Mouse (Mus musculus): ENCODE data around the gene Itgam.
A peak's percentile ranks its signal among the peaks of the same experiment; 100 is the strongest.

Itgam gene

GRCm38 (mm10) chr7:128056917-128057444 lies 5.5 kb upstream of the Itgam start:
- no peak for DNase-seq (ENCODE audit: low read depth, low spot score)

- no peak for DNase-seq (ENCODE audit: low read depth, low spot score)
Observed at GRCm38 (mm10) chr7:128057860-128058259, 4.6 kb upstream of the Itgam start.

GRCm38 (mm10) chr7:128058576-128058975 lies 3.9 kb upstream of the Itgam start:
- no peak for DNase-seq (ENCODE audit: low read depth, low spot score)

- no peak for DNase-seq (ENCODE audit: low read depth, low spot score)
Observed at GRCm38 (mm10) chr7:128059091-128059490, 3.3 kb upstream of the Itgam start.

DNA sequence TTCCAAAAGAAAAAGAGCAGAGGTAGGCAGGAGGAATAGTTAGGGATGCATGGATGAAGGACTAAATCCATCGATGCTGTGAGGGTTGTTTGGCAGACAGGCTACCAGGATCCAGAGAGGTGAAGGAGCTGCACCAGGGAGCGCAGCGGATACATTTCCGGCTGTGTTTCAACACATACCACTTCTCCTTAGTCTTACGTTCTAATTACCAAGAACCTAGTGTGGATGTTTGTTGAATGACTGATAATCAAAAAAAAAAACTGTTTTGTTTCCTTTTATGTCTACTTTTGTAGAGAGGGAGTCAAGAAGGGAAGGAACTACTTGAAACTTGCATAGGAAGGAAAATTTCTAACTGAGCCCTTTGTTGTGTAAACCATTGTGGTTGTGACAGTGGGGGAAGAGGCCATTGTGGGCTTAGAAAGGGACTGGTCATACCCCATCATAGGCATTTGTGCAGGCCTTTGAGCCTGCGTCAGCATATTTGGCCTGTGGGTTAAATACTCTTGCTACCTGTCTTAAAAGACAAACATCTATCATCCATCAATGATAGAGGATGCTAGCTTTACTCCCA lies 856 bp downstream of the Itgam start:
- DNase-seq (ENCODE audit: low read depth, low spot score), result no peak

DNA sequence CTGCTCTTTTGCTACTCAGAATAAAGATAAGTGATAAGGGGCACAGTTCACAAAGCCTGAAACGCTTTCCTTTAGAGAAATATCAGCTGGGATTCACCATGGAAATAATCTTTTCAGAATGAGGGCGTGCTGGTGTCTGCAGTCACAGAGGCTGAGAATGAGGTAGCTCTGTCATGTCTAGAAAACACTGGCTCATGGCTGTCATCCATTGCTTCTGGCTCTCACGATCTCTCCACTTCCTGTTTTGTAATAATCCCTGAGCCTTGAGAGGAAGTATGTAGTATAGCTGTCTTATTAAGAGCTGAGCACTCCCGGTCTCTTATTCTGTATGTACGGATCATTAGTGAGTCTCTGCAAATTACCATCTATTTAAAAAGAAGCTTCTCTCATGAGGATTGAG lies 3.1 kb downstream of the Itgam start:
- DNase-seq (ENCODE audit: low read depth, low spot score), result no peak

DNA sequence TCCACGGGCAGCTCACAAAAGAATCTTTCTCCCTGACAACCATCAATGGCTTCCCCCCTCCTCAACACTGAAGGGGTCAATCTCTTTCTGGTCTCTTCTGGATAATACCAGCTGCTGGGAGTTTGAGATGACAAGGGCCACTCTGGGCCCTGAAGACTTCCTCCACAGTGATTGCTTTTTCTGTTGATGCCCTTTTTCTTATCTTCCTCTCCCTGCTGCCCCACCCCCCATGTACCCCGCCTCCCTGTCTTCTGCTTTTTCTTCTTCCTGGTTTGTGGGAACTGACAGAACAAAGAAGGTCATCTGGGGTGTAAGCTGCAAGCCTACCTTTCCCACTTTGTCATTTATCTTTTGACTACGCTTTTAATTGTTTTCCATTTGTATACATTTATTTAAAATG lies 5.4 kb downstream of the Itgam start:
- DNase-seq (ENCODE audit: low read depth, low spot score), result no peak

- no peak for DNase-seq (ENCODE audit: low read depth, low spot score)
Observed at GRCm38 (mm10) chr7:128069844-128070243, 7.4 kb downstream of the Itgam start.

DNA sequence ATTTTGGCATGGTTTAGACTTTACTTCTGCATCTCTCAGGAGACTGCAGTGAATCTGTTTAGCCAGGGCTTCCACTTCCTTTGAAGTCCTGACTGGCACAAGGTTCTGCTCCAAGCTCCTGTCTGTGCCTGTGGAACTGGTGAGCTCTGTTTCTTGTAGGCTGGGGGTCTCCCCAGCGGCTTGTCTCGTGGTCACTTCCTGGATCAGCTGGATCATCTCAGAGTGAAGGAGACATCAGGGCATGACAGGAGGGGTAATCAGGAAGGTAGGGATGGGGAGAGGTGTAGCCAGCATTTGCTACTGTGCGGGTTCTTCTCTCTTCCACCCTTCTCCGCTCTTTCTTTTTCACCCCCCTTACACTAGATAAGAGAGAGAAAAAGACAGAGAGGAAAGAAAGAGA lies 9.4 kb downstream of the Itgam start:
- DNase-seq (ENCODE audit: low read depth, low spot score), result no peak

DNA sequence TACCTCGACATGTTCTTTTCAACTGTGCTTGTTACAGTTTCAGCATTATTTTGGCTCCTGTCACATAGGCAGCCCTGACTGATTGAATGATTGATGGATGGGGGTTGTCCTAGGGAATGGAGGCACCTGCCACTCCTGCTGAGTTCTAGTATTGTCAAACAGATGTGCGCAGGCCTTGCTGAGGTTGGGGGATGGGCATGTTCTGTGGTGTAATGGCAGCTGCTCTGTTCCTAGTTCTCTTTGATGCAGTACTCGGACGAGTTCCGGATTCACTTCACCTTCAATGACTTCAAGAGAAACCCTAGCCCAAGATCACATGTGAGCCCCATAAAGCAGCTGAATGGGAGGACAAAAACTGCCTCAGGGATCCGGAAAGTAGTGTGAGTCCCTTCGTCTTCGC lies 17.6 kb downstream of the Itgam start:
- no peak for DNase-seq (ENCODE audit: low read depth, low spot score)

DNA sequence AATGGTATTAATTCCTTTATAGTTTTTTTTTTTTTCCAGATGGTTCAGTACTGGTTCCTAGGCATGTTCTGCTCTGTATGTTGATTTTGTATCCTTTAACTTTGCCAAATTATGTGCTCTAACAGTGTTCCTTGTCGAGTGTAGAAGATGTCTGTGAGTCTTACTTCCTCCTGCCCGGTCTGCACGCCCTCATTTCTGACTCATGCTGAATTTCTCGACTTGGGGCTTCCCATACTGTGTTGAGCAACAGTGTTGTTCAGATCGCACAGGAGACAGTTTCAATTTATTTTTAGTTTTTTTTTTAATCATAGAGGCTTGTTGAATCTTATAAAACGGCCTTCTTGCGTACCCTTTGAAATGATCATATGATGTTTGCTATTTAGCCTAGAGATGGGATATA lies 26.7 kb downstream of the Itgam start:
- no peak for DNase-seq (ENCODE audit: low read depth, low spot score)

DNA sequence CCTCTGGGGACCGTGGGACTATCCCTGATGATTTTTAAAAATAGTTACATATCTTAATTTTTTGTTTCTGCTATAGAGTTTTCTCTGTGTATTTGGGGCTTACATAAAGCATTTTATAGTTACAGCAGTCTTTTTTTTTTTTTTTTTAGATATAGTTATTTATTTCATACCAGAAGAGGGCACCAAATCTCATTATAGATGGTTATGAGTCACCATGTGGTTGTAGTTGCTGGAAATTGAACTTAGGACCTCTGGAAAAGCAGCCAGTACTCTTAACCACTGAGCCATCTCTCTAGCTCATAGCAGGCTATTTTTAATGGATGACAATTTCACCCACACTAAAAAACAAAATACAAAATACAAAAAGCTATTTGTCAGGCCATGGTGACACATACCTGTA lies 35.7 kb downstream of the Itgam start:
- DNase-seq (ENCODE audit: low read depth, low spot score), result no peak

GRCm38 (mm10) chr7:128100742-128101357 lies 38.4 kb downstream of the Itgam start:
- DNase-seq (ENCODE audit: low read depth, low spot score), result no peak

GRCm38 (mm10) chr7:128105246-128105645 lies 42.8 kb downstream of the Itgam start:
- peak; percentile 40 for DNase-seq (ENCODE audit: low read depth, low spot score)

DNA sequence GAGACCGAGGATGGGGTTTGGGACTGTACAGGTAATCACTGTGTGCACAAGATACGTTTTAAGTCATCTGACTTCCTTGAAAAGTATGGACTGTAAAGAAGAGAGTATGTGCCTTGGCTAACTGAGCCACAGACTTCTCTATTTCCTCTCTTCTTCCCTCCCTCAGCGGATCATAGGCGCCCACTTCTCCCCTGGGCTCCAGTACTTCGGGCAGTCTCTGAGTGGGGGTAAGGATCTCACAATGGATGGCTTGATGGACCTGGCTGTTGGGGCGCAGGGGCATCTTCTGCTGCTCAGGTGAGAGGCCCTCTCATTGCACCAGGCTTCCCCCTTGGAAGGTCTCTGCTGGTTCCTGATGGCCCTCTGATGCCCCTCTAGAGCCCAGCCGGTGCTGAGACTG lies 45.0 kb downstream of the Itgam start:
- DNase-seq (ENCODE audit: low read depth, low spot score), result no peak

DNA sequence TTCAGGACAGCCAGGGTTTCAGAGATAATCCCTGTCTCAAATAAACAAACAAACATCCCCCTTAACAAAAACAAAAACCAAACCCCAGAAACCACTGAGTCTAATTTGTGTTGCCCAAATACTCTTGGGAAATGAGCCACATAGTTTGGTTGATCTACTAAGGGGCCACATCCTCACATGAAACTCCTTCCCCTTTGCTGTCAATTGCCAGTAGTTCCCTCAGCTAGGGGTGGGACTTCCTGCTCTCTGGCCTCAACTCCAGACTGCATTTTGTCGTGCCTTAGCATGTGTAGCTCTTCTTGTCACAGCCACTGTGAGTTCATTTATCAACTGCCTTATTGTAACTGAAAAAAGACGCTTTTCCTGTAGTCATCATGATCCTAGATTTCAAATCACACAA lies 47.9 kb downstream of the Itgam start:
- no peak for DNase-seq (ENCODE audit: low read depth, low spot score)

GRCm38 (mm10) chr7:128112131-128112530 lies 49.7 kb downstream of the Itgam start:
- DNase-seq (ENCODE audit: low read depth, low spot score), result no peak

- no peak for DNase-seq (ENCODE audit: low read depth, low spot score)
Observed at GRCm38 (mm10) chr7:128114371-128115105, 52.1 kb downstream of the Itgam start.

- DNase-seq (ENCODE audit: low read depth, low spot score), result no peak
Observed at GRCm38 (mm10) chr7:128115211-128115958, 52.9 kb downstream of the Itgam start.

DNA sequence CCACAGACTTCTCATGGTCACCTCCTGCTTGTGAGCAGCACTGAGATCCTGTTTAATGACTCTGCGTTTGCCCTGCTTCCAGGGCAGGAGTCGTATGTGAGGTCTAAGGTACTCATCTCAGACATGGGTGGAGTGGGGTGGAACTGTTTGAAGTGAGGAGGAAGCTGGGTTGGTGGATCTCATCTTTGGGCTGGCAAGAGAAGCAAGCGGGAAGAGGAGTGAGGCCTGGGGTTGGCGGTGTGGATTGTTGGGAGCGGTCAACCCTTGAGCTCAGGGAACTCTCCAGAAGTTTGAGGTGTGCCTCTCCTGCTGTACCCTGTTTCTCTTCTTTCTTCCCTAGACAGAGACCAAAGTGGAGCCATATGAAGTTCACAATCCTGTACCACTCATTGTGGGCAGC lies 54.0 kb downstream of the Itgam start:
- no peak for DNase-seq (ENCODE audit: low read depth, low spot score)

DNA sequence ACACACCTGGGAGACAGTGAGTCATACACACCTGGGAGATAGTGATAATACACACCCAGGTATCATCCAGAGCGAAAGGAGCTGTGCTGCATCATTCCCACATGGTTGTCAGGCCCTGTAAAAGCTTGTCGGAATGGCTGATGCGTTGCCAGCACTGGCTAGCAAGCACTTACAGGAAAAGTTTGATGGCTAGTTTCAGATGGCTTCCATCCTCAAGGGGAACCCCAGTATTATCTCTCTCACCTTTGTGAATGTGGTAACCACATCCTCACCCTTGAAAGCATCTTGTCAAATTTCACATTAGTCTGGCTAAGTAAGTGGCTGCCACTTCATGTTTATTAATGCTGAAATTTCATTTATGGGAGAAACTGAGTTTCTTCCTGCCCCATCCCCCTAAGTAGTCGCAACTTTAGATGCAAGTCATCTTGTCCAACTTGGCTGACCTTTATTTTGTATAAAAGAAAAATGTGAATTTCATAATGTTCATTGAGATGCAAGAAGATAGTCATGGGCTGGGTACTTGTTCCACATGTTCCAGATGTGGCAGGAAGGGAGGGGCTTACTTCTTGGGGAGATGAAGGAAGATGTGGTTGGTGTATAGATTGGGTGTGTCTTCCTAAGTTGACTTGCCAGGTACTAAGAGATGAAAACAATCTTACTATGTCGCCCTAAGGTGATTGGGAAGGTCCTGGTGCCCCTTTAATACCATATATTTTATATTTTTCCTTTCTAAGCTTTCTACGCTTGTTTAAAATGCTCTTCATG lies 57.5 kb downstream of the Itgam start:
- no peak for DNase-seq (ENCODE audit: low read depth, low spot score)

Measured in telencephalon, adult 2 months (tissue).